Mouse (Mus musculus): Measurements from ENCODE around the gene Hoxa11. TPM values are rescaled to one million over a fixed set of nuclear protein-coding genes. Genes with fewer than 3 reads are reported as not detected.

The Hoxa11 gene
- total RNA-seq, 1 experiment, result 0.31 TPM

GRCm38 (mm10) chr6:52245040-52245756 is 412 bp downstream of the Hoxa11 start:
- no peaks in the 10 kb centered on the region for H3K36me3 ChIP-seq (ENCODE audit: control insufficient read depth, insufficient read depth, low read length, poor library complexity, severe bottlenecking)
- no peak for DNase-seq (ENCODE audit: low read depth, low spot score)
- TF ChIP-seq HCFC1 (IDR thresholded peaks at IDR 0.05; ENCODE audit: borderline replicate concordance, insufficient read depth, low read length) (no peak), ZNF384 (IDR thresholded peaks at IDR 0.05; ENCODE audit: low read depth, low read length) (no peak), MAFK (IDR thresholded peaks at IDR 0.05; ENCODE audit: insufficient read depth, low read depth, low read length) (no peak), CHD2 (IDR thresholded peaks at IDR 0.05; ENCODE audit: low read depth, low read length) (no peak), ZC3H11A (IDR thresholded peaks at IDR 0.05; ENCODE audit: borderline replicate concordance, low read depth, low read length) (no peak)
- H3K9me3 ChIP-seq (ENCODE audit: control insufficient read depth, insufficient read depth, low read depth, low read length), result no peaks in the 10 kb centered on the region
- H3K9ac ChIP-seq (ENCODE audit: insufficient read depth, low read depth, low read length, poor library complexity, severe bottlenecking), result no peak overlapping the region
- H3K4me3 ChIP-seq (ENCODE audit: insufficient read depth in 1 of 2, low read depth in 1 of 2, low read length in 2 of 2, poor library complexity in 1 of 2, severe bottlenecking in 1 of 2), result no peak overlapping the region; a peak in 1 of 4 replicates
- peaks cover 0 to 3% of the 10 kb centered on the region in 2 experiments; a peak in 2 of 4 replicates for H3K4me1 ChIP-seq (ENCODE audit: control insufficient read depth in 2 of 2, insufficient read depth in 2 of 2, low read length in 2 of 2, poor library complexity in 1 of 2)
- no peak overlapping the region for H3K27ac ChIP-seq (ENCODE audit: insufficient read depth, low read depth, low read length, poor library complexity, severe bottlenecking)
- in situ Hi-C loops (cut with MboI; ENCODE audit: low sequenced_read_pairs in 2 of 2, unreplicated experiment in 2 of 2), result no loop called here

- in situ Hi-C loops (cut with MboI; ENCODE audit: low sequenced_read_pairs in 2 of 2, unreplicated experiment in 2 of 2), result no loop called here
- H3K27ac ChIP-seq (ENCODE audit: insufficient read depth, low read depth, low read length, poor library complexity, severe bottlenecking), result no peak overlapping the region
- no peaks in the 10 kb centered on the region for H3K9me3 ChIP-seq (ENCODE audit: control insufficient read depth, insufficient read depth, low read depth, low read length)
- H3K4me3 ChIP-seq (ENCODE audit: insufficient read depth in 1 of 2, low read depth in 1 of 2, low read length in 2 of 2, poor library complexity in 1 of 2, severe bottlenecking in 1 of 2), result no peak overlapping the region; a peak in 1 of 4 replicates
- no peak overlapping the region for H3K9ac ChIP-seq (ENCODE audit: insufficient read depth, low read depth, low read length, poor library complexity, severe bottlenecking)
- peaks cover 0 to 6% of the 10 kb centered on the region in 2 experiments; a peak in 2 of 4 replicates for H3K4me1 ChIP-seq (ENCODE audit: control insufficient read depth in 2 of 2, insufficient read depth in 2 of 2, low read length in 2 of 2, poor library complexity in 1 of 2)
- TF ChIP-seq HCFC1 (IDR thresholded peaks at IDR 0.05; ENCODE audit: borderline replicate concordance, insufficient read depth, low read length) (no peak), MAFK (IDR thresholded peaks at IDR 0.05; ENCODE audit: insufficient read depth, low read depth, low read length) (no peak), CHD2 (IDR thresholded peaks at IDR 0.05; ENCODE audit: low read depth, low read length) (no peak), ZNF384 (IDR thresholded peaks at IDR 0.05; ENCODE audit: low read depth, low read length) (no peak), ZC3H11A (IDR thresholded peaks at IDR 0.05; ENCODE audit: borderline replicate concordance, low read depth, low read length) (no peak)
- H3K36me3 ChIP-seq (ENCODE audit: control insufficient read depth, insufficient read depth, low read length, poor library complexity, severe bottlenecking), result no peaks in the 10 kb centered on the region
- no peak for DNase-seq (ENCODE audit: low read depth, low spot score)
Observed at GRCm38 (mm10) chr6:52244471-52245039, 1.1 kb downstream of the Hoxa11 start.

GRCm38 (mm10) chr6:52243681-52244121 is 1.9 kb downstream of the Hoxa11 start:
- H3K36me3 ChIP-seq (ENCODE audit: control insufficient read depth, insufficient read depth, low read length, poor library complexity, severe bottlenecking), result no peaks in the 10 kb centered on the region
- no peaks in the 10 kb centered on the region for H3K9me3 ChIP-seq (ENCODE audit: control insufficient read depth, insufficient read depth, low read depth, low read length)
- in situ Hi-C loops (cut with MboI; ENCODE audit: low sequenced_read_pairs in 2 of 2, unreplicated experiment in 2 of 2), result no loop called here
- H3K4me1 ChIP-seq (ENCODE audit: control insufficient read depth in 2 of 2, insufficient read depth in 2 of 2, low read length in 2 of 2, poor library complexity in 1 of 2), result peaks cover 0 to 6% of the 10 kb centered on the region in 2 experiments; a peak in 2 of 4 replicates
- DNase-seq (ENCODE audit: low read depth, low spot score), result no peak
- H3K4me3 ChIP-seq (ENCODE audit: insufficient read depth in 1 of 2, low read depth in 1 of 2, low read length in 2 of 2, poor library complexity in 1 of 2, severe bottlenecking in 1 of 2), result no peak overlapping the region
- no peak overlapping the region for H3K27ac ChIP-seq (ENCODE audit: insufficient read depth, low read depth, low read length, poor library complexity, severe bottlenecking)
- H3K9ac ChIP-seq (ENCODE audit: insufficient read depth, low read depth, low read length, poor library complexity, severe bottlenecking), result no peak overlapping the region
- no peak for TF ChIP-seq CHD2 (IDR thresholded peaks at IDR 0.05; ENCODE audit: low read depth, low read length)
- TF ChIP-seq ZC3H11A (IDR thresholded peaks at IDR 0.05; ENCODE audit: borderline replicate concordance, low read depth, low read length), result no peak
- TF ChIP-seq MAFK (IDR thresholded peaks at IDR 0.05; ENCODE audit: insufficient read depth, low read depth, low read length), result no peak
- no peak for TF ChIP-seq ZNF384 (IDR thresholded peaks at IDR 0.05; ENCODE audit: low read depth, low read length)
- no peak for TF ChIP-seq HCFC1 (IDR thresholded peaks at IDR 0.05; ENCODE audit: borderline replicate concordance, insufficient read depth, low read length)

GRCm38 (mm10) chr6:52242801-52243332 is 2.7 kb downstream of the Hoxa11 start:
- Histone ChIP-seq H3K4me3 (ENCODE audit: insufficient read depth in 1 of 2, low read depth in 1 of 2, low read length in 2 of 2, poor library complexity in 1 of 2, severe bottlenecking in 1 of 2) (no peak overlapping the region), H3K4me1 (ENCODE audit: control insufficient read depth in 2 of 2, insufficient read depth in 2 of 2, low read length in 2 of 2, poor library complexity in 1 of 2) (peaks cover 0 to 6% of the 10 kb centered on the region in 2 experiments; a peak in 2 of 4 replicates), H3K27ac (ENCODE audit: insufficient read depth, low read depth, low read length, poor library complexity, severe bottlenecking) (no peak overlapping the region), H3K9me3 (ENCODE audit: control insufficient read depth, insufficient read depth, low read depth, low read length) (no peaks in the 10 kb centered on the region), H3K36me3 (ENCODE audit: control insufficient read depth, insufficient read depth, low read length, poor library complexity, severe bottlenecking) (no peaks in the 10 kb centered on the region), H3K9ac (ENCODE audit: insufficient read depth, low read depth, low read length, poor library complexity, severe bottlenecking) (no peak overlapping the region)
- in situ Hi-C loops (cut with MboI; ENCODE audit: low sequenced_read_pairs in 2 of 2, unreplicated experiment in 2 of 2), result no loop called here
- TF ChIP-seq ZNF384 (IDR thresholded peaks at IDR 0.05; ENCODE audit: low read depth, low read length) (no peak), CHD2 (IDR thresholded peaks at IDR 0.05; ENCODE audit: low read depth, low read length) (no peak), MAFK (IDR thresholded peaks at IDR 0.05; ENCODE audit: insufficient read depth, low read depth, low read length) (no peak), HCFC1 (IDR thresholded peaks at IDR 0.05; ENCODE audit: borderline replicate concordance, insufficient read depth, low read length) (no peak), ZC3H11A (IDR thresholded peaks at IDR 0.05; ENCODE audit: borderline replicate concordance, low read depth, low read length) (no peak)
- no peak for DNase-seq (ENCODE audit: low read depth, low spot score)
